Mouse (Mus musculus): Measurements from ENCODE around the gene Pgf. TPM values are rescaled to one million over a fixed set of nuclear protein-coding genes. Genes with fewer than 3 reads are reported as not detected.
"Not testable (repeated sequence)": the region's sequence is repeated elsewhere in the genome, so short reads cannot be mapped to it uniquely, and the experiment has no call there.

Pgf gene
- polyA plus RNA-seq, 1 experiment from 2014 or later, result 8.9 TPM

GRCm38 (mm10) chr12:85150321-85151001, 27.1 kb downstream of the Pgf start:
- 5% methylated on average over 20 of the region's 20 CpGs for WGBS
- Histone ChIP-seq H3K27ac (replicated peaks) (peak overlapping the region; percentile 70), H3K27me3 (no peaks in the 10 kb centered on the region), H3K9ac (peak overlapping the region; percentile 80), H3K4me2 (peak overlapping the region; percentile 81), H3K36me3 (no peaks in the 10 kb centered on the region), H3K4me3 (peak overlapping the region; percentile 62), H3K4me1 (replicated peaks) (peaks cover 31% of the 10 kb centered on the region), H3K9me3 (no peaks in the 10 kb centered on the region)
- 0 out of 2 replicates have a peak, but pooled peaks have one; percentile 12 for ATAC-seq (ENCODE audit: low FRiP score, low read depth)

DNA sequence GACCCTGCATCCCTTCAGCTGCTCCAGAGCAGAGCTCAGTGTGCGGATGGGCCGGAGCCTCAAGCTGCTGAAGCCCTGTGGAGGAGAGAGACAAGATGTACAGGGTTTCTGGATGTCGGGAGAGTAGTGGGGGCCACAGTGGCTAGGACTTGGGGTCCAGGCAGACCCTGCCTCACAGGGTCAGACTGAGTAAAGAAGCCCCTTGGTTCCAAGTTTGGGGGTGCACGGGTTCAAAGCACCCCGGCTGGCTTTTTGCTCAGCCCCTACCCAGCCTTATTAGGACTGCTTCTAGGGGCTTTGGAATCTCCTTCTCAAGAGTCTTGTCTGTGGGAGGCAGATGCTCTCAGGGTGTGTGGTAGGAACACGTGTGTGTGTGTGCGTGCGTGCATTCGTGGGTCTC, 30.7 kb downstream of the Pgf start:
- Histone ChIP-seq H3K9ac (no peak overlapping the region), H3K36me3 (0 out of 2 replicates have a peak, but pooled peaks cover 7% of the 10 kb centered on the region), H3K4me1 (replicated peaks) (peaks cover 31% of the 10 kb centered on the region), H3K9me3 (no peaks in the 10 kb centered on the region), H3K4me3 (no peak overlapping the region), H3K4me2 (no peak overlapping the region), H3K27me3 (no peaks in the 10 kb centered on the region), H3K27ac (replicated peaks) (no peak overlapping the region)
- ATAC-seq (ENCODE audit: low FRiP score, low read depth), result no peak
- WGBS, result 78% methylated on average over 9 of the region's 9 CpGs

- WGBS, result 32% methylated on average over 10 of the region's 11 CpGs
- Histone ChIP-seq H3K4me1 (replicated peaks) (peaks cover 28% of the 10 kb centered on the region), H3K27ac (replicated peaks) (no peak overlapping the region), H3K4me2 (no peak overlapping the region), H3K36me3 (0 out of 2 replicates have a peak, but pooled peaks cover 7% of the 10 kb centered on the region), H3K4me3 (no peak overlapping the region), H3K27me3 (no peaks in the 10 kb centered on the region), H3K9ac (no peak overlapping the region), H3K9me3 (no peaks in the 10 kb centered on the region)
- no peak for ATAC-seq (ENCODE audit: low FRiP score, low read depth)
Measured at GRCm38 (mm10) chr12:85146355-85146754, 31.2 kb downstream of the Pgf start.

DNA sequence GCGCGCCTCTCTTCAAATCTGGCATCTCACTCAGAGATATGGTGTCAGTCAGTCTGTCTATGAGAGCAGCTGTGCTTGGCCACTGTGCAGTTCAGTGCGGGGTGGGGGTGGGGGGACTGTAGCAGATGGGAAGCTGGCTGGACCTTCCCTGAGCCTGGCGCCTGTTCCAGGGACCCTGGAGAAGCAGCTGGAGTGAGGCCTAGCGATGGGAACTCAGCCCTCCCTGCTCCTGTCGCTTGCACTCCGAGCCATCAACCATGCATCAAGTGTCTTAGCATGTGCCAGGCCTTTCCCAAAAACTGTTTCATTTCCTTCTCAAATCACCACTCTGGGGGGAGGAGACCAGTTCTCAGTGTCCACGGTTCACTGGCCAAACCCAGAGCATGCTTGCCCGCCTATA, 32.0 kb downstream of the Pgf start:
- Histone ChIP-seq H3K27ac (replicated peaks) (0 out of 2 replicates have a peak overlapping the region, but pooled peaks have one; percentile 9), H3K36me3 (0 out of 2 replicates have a peak, but pooled peaks cover 7% of the 10 kb centered on the region), H3K4me1 (replicated peaks) (peaks cover 22% of the 10 kb centered on the region), H3K4me2 (no peak overlapping the region), H3K9me3 (no peaks in the 10 kb centered on the region), H3K9ac (no peak overlapping the region), H3K4me3 (no peak overlapping the region), H3K27me3 (no peaks in the 10 kb centered on the region)
- ATAC-seq (ENCODE audit: low FRiP score, low read depth), result 0 out of 2 replicates have a peak, but pooled peaks have one; percentile 25
- 60% methylated on average over 9 of the region's 9 CpGs for WGBS

GRCm38 (mm10) chr12:85144821-85145220, 32.8 kb downstream of the Pgf start:
- Histone ChIP-seq H3K4me2 (no peak overlapping the region), H3K4me1 (replicated peaks) (peaks cover 14% of the 10 kb centered on the region), H3K9ac (no peak overlapping the region), H3K4me3 (no peak overlapping the region), H3K9me3 (no peaks in the 10 kb centered on the region), H3K36me3 (0 out of 2 replicates have a peak, but pooled peaks cover 7% of the 10 kb centered on the region), H3K27ac (replicated peaks) (no peak overlapping the region), H3K27me3 (no peaks in the 10 kb centered on the region)
- ATAC-seq (ENCODE audit: low FRiP score, low read depth), result no peak
- WGBS, result 92% methylated on average over 4 of the region's 4 CpGs

GRCm38 (mm10) chr12:85144276-85144675, 33.3 kb downstream of the Pgf start:
- not testable (repeated sequence) for H3K9ac ChIP-seq; H3K4me1 ChIP-seq (replicated peaks); ATAC-seq (ENCODE audit: low FRiP score, low read depth); H3K4me3 ChIP-seq; H3K27ac ChIP-seq (replicated peaks); H3K9me3 ChIP-seq; H3K27me3 ChIP-seq; H3K4me2 ChIP-seq; H3K36me3 ChIP-seq
- 67% methylated on average over 2 of the region's 2 CpGs for WGBS

- 0 out of 2 replicates have a peak, but pooled peaks cover 10% of the 10 kb centered on the region for H3K36me3 ChIP-seq
- no peak overlapping the region for H3K4me2 ChIP-seq
- no peaks in the 10 kb centered on the region for H3K9me3 ChIP-seq
- H3K4me3 ChIP-seq, result no peak overlapping the region
- H3K9ac ChIP-seq, result no peak overlapping the region
- 14% methylated on average over 4 of the region's 4 CpGs for WGBS
- H3K4me1 ChIP-seq (replicated peaks), result peaks cover 8% of the 10 kb centered on the region
- no peak for ATAC-seq (ENCODE audit: low FRiP score, low read depth)
- no peak overlapping the region for H3K27ac ChIP-seq (replicated peaks)
- no peaks in the 10 kb centered on the region for H3K27me3 ChIP-seq
Measured at GRCm38 (mm10) chr12:85142803-85143202, 34.8 kb downstream of the Pgf start.

DNA sequence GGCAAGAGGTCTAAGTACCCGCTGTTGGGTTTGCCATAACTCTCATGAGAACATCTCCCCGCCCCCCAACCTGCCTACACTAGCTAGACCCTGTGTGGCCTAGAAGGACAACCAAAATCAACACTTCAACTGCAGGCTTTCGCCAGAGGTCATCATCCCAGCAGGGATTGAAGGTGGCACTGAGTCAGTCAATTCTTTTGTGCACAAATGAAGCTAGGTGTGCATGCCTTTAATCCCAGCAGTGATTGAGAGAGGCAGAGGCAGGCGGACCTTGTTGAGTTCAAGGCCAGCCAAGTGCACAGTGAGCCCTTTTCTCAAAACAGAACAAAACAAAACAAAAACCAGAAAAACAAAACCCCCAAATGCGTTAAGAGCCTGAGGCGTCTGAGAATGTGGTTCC, 36.5 kb downstream of the Pgf start:
- 82% methylated on average over 6 of the region's 6 CpGs for WGBS
- no peak for ATAC-seq (ENCODE audit: low FRiP score, low read depth)
- no peak overlapping the region for H3K27ac ChIP-seq (replicated peaks)
- 0 out of 2 replicates have a peak, but pooled peaks cover 10% of the 10 kb centered on the region for H3K36me3 ChIP-seq
- H3K9ac ChIP-seq, result no peak overlapping the region
- no peaks in the 10 kb centered on the region for H3K27me3 ChIP-seq
- peaks cover 7% of the 10 kb centered on the region for H3K4me1 ChIP-seq (replicated peaks)
- no peaks in the 10 kb centered on the region for H3K9me3 ChIP-seq
- H3K4me2 ChIP-seq, result no peak overlapping the region
- no peak overlapping the region for H3K4me3 ChIP-seq

DNA sequence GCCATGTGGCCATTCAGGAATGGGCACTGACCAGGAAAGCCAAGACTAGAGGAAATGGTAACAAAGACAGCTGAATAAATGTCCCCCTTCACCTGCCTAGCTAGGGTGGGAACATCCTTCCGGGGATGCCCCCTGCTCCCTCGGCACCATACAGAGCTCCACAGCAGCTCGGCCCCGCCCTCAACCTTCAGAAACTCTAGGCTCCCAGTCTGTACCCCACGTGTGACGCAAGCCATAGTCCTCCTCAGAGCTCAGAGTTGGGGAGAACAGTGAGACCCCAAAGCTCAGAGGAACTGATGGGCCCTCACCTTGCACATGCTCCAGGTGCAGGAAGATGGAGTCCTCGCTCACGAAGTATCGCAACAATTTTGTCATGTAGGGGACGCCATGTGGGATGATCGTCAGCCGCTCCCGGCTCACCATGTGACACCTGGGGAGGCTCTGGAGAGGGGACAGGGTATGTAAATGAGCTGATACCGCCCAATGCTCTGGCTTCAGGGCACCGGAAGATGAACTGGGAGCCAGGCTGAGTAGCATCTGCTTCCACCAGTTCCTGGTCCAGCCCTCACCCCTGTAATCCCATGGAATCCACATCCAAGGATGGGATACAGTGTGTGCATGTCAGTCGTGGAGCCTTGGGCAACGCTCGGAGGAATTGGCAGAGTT, 37.4 kb downstream of the Pgf start:
- Histone ChIP-seq H3K27me3 (no peaks in the 10 kb centered on the region), H3K9me3 (no peaks in the 10 kb centered on the region), H3K4me3 (no peak overlapping the region), H3K4me2 (no peak overlapping the region), H3K9ac (no peak overlapping the region), H3K36me3 (peaks cover 14% of the 10 kb centered on the region), H3K4me1 (replicated peaks) (no peaks in the 10 kb centered on the region), H3K27ac (replicated peaks) (no peak overlapping the region)
- no peak for ATAC-seq (ENCODE audit: low FRiP score, low read depth)
- WGBS, result 49% methylated on average over 18 of the region's 18 CpGs

GRCm38 (mm10) chr12:85136627-85137026, 41.0 kb downstream of the Pgf start:
- H3K9ac ChIP-seq, result no peak overlapping the region
- 85% methylated on average over 4 of the region's 4 CpGs for WGBS
- H3K4me2 ChIP-seq, result no peak overlapping the region
- ATAC-seq (ENCODE audit: low FRiP score, low read depth), result no peak
- no peaks in the 10 kb centered on the region for H3K4me1 ChIP-seq (replicated peaks)
- peaks cover 36% of the 10 kb centered on the region for H3K36me3 ChIP-seq
- no peak overlapping the region for H3K27ac ChIP-seq (replicated peaks)
- no peaks in the 10 kb centered on the region for H3K9me3 ChIP-seq
- no peaks in the 10 kb centered on the region for H3K27me3 ChIP-seq
- H3K4me3 ChIP-seq, result no peak overlapping the region

DNA sequence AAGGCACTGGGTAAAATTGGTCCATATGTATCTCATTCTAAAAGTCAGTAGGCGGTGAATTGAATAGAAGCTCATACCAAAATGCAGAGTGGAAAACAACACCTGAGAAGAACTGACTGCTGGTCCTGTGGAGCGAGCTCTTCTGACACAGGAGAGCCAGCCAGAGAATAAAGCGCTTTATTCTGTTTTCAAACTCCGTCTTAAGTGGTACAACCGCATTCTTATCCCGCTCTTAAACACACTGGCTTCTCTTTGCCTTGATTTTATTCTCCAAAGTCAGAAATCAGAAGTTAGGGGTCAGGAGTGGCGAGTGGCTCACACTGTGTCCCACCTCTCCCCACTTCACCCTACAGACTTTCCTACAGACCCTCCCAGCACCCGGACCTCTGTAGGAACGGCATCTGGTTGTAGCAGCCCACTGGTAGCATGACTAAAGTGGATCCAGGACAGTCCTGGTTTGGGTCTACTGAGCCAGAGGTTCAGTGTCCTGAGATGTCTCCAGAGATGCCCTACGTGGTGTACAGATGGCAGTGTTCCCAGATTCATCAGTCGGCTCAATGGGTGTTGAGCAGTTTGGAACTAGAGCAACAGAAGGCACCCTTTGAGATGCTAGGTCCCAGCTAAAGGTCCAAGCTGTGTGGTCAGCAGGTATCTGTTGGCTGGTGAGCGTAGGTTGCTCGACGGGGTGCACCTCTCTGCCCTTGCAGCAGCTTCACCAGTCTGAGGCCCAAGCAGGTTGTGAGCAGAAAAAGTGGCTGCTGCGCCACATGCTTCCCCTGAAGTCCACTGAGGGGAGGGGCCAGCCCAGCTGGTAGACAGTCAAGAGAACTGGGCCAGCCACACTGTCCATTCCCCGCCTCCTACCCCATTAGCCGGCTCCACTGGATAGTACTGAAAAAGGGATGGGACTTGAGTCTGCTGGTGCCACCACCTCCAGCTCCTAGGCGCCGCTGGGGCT, 41.8 kb downstream of the Pgf start:
- Histone ChIP-seq H3K4me2 (no peak overlapping the region), H3K27me3 (no peaks in the 10 kb centered on the region), H3K9ac (no peak overlapping the region), H3K4me3 (no peak overlapping the region), H3K36me3 (peaks cover 44% of the 10 kb centered on the region), H3K4me1 (replicated peaks) (no peaks in the 10 kb centered on the region), H3K27ac (replicated peaks) (no peak overlapping the region), H3K9me3 (no peaks in the 10 kb centered on the region)
- 80% methylated on average over 19 of the region's 19 CpGs for WGBS
- ATAC-seq (ENCODE audit: low FRiP score, low read depth), result no peak

Data from hindbrain, embryonic 15.5 days (tissue).